Mouse (Mus musculus) MEL (cell line): ENCODE results near the gene Nfkbib. TPM values are rescaled to one million over a fixed set of nuclear protein-coding genes. Genes with fewer than 3 reads are reported as not detected.

Experiments
- DNase-seq: peaks from one replicate; pipeline ENCODE4 v3.0.0; 2011; ENCODE audit warnings: low read depth, low spot score
- H3K27ac ChIP-seq: 2 replicates; pipeline ENCODE4 v1.5.1; 2012; ENCODE audit warnings: low read depth, mild to moderate bottlenecking, control low read depth, low read length, moderate library complexity; ENCODE audit not compliant: control insufficient read depth
- H3K27me3 ChIP-seq, 2 experiments: fragments of 150-350 bp in 1 of 2; sonication (generic) in 1 of 2; 2 replicates each; pipeline ENCODE4 v1.6.1; 2012; ENCODE audit warnings: low read length in 2 of 2, mild to moderate bottlenecking in 2 of 2, improper control_type of control experiment in 1 of 2, moderate library complexity in 1 of 2; ENCODE audit not compliant: insufficient read depth in 2 of 2, control insufficient read depth in 1 of 2
- H3K36me3 ChIP-seq, 2 experiments: 2 replicates each; pipeline ENCODE4 v1.6.1; 2012 to 2014; ENCODE audit warnings: low read length in 2 of 2, improper control_type of control experiment in 1 of 2, inconsistent platforms in 1 of 2, mild to moderate bottlenecking in 1 of 2; ENCODE audit not compliant: insufficient read depth in 2 of 2, control insufficient read depth in 1 of 2
- H3K4me1 ChIP-seq, 2 experiments: fragments of 150-350 bp in 1 of 2; sonication (generic) in 1 of 2; 2 replicates each; pipeline ENCODE4 v1.6.1; 2012; ENCODE audit warnings: low read length in 2 of 2, improper control_type of control experiment in 1 of 2, mild to moderate bottlenecking in 1 of 2; ENCODE audit not compliant: insufficient read depth in 2 of 2, control insufficient read depth in 1 of 2
- H3K4me3 ChIP-seq, 2 experiments: fragments of 150-350 bp in 1 of 2; sonication (generic) in 1 of 2; 2 replicates each; pipeline ENCODE4 v1.5.1; 2012; ENCODE audit warnings: low read depth in 2 of 2, low read length in 2 of 2, mild to moderate bottlenecking in 2 of 2, moderate library complexity in 2 of 2, control low read depth in 1 of 2, improper control_type of control experiment in 1 of 2; ENCODE audit not compliant: control insufficient read depth in 1 of 2, insufficient read depth in 1 of 2
- H3K79me2 ChIP-seq: 2 replicates; pipeline ENCODE4 v1.6.1; 2012; ENCODE audit warnings: mild to moderate bottlenecking, low read length, moderate library complexity; ENCODE audit not compliant: control insufficient read depth, poor library complexity, insufficient read depth
- H3K9ac ChIP-seq: 2 replicates; pipeline ENCODE4 v1.6.1; 2012; ENCODE audit warnings: low read depth, mild to moderate bottlenecking, control low read depth, low read length, moderate library complexity; ENCODE audit not compliant: control insufficient read depth, poor library complexity, severe bottlenecking
- H3K9me3 ChIP-seq: fragments of 150-350 bp; sonication (generic); replicated peaks from 2 replicates; pipeline ENCODE4 v1.6.1; 2012; ENCODE audit warnings: mild to moderate bottlenecking, low read length, improper control_type of control experiment, moderate library complexity; ENCODE audit not compliant: insufficient read depth
- CHD2 ChIP-seq: IDR thresholded peaks from 2 replicates; pipeline ENCODE4 v1.6.1; 2011; ENCODE audit warnings: low read length, improper control_type of control experiment
- CTCF ChIP-seq, 3 experiments: IDR thresholded peaks in 2 of 3; conservative IDR thresholded peaks in 1 of 3; 2 replicates each; pipeline ENCODE4 v1.5.1; 2011 to 2012; ENCODE audit warnings: low read length in 3 of 3, low read depth in 2 of 3, mild to moderate bottlenecking in 2 of 3, improper control_type of control experiment in 1 of 3, inconsistent platforms in 1 of 3, mixed read lengths in 1 of 3, moderate library complexity in 1 of 3; ENCODE audit not compliant: control insufficient read depth in 1 of 3, insufficient read depth in 1 of 3, poor library complexity in 1 of 3, severe bottlenecking in 1 of 3
- GABPA ChIP-seq: IDR thresholded peaks from 2 replicates; pipeline ENCODE4 v1.6.1; 2012; ENCODE audit warnings: low read depth, mild to moderate bottlenecking, inconsistent platforms, low read length, improper control_type of control experiment, moderate library complexity
- GATA1 ChIP-seq: IDR thresholded peaks from 2 replicates; pipeline ENCODE4 v1.6.1; 2011; ENCODE audit warnings: low read depth, low read length, improper control_type of control experiment
- JUND ChIP-seq: IDR thresholded peaks from 2 replicates; pipeline ENCODE4 v1.6.1; 2011; ENCODE audit warnings: low read depth, mild to moderate bottlenecking, improper control_type of control experiment, low read length
- MXI1 ChIP-seq: IDR thresholded peaks from 2 replicates; pipeline ENCODE4 v1.6.1; 2011; ENCODE audit warnings: mild to moderate bottlenecking, low read depth, low read length, improper control_type of control experiment
- MYC ChIP-seq: IDR thresholded peaks from 2 replicates; pipeline ENCODE4 v1.6.1; 2011; ENCODE audit warnings: low read depth, mild to moderate bottlenecking, low read length, improper control_type of control experiment, moderate library complexity
- RAD21 ChIP-seq: IDR thresholded peaks from 2 replicates; pipeline ENCODE4 v1.6.1; 2011; ENCODE audit warnings: mild to moderate bottlenecking, low read depth, low read length, improper control_type of control experiment
- RCOR1 ChIP-seq: IDR thresholded peaks from 2 replicates; pipeline ENCODE4 v1.6.1; 2012; ENCODE audit warnings: low read depth, mild to moderate bottlenecking, inconsistent platforms, low read length, improper control_type of control experiment
- TBP ChIP-seq: IDR thresholded peaks from 2 replicates; pipeline ENCODE4 v1.8.0; 2011; ENCODE audit warnings: low read depth, low read length, improper control_type of control experiment
- TCF12 ChIP-seq: IDR thresholded peaks from 2 replicates; pipeline ENCODE4 v1.6.1; 2014; ENCODE audit warnings: low read depth, mild to moderate bottlenecking, inconsistent platforms, low read length, improper control_type of control experiment, moderate library complexity
- USF2 ChIP-seq, 2 experiments: IDR thresholded peaks; 2 replicates each; pipeline ENCODE4 v1.6.1; 2011 to 2012; ENCODE audit warnings: improper control_type of control experiment in 2 of 2, low read length in 2 of 2, borderline replicate concordance in 1 of 2, inconsistent platforms in 1 of 2, low read depth in 1 of 2, mild to moderate bottlenecking in 1 of 2; ENCODE audit not compliant: insufficient read depth in 1 of 2
- polyA plus RNA-seq, 2 experiments: library from polyadenylated mRNA; stranded (reverse) in 1 of 2; unstranded in 1 of 2; fragments of >175 nt in 1 of 2; fragments of >200 nt in 1 of 2; gene quantifications; 2 replicates each; pipeline versions ENCODE4 v1.2.1 to v1.2.4; 2012; ENCODE audit warnings: low replicate concordance in 2 of 2, low read depth in 1 of 2; ENCODE audit not compliant: insufficient read length in 2 of 2, insufficient read depth in 1 of 2, missing spikeins in 1 of 2
- total RNA-seq: library from RNA; depleted of rRNA; stranded (reverse); fragments of 300-350 nt; gene quantifications from 2 replicates; pipeline ENCODE4 v1.2.3, GENCODE M21; 2012

Gene Nfkbib
- total and polyA plus RNA-seq, 3 experiments: 32.9 to 52.7 TPM; not detected in 1

- TF ChIP-seq TCF12 (no peak), CHD2 (no peak), GABPA (no peak)
- Histone ChIP-seq H3K27ac (no peak overlapping the region), H3K79me2 (no peaks in the 10 kb centered on the region), H3K9ac (no peak overlapping the region), H3K9me3 (no peaks in the 10 kb centered on the region), H3K36me3 (no peaks in the 10 kb centered on the region), H3K27me3 (no peaks in the 10 kb centered on the region), H3K4me3 (no peak overlapping the region), H3K4me1 (no peaks in the 10 kb centered on the region)
- DNase-seq: no peak
These were observed 42.7 kb downstream of the Nfkbib start for GRCm38 (mm10) chr7:28724613-28725012.

GRCm38 (mm10) chr7:28722079-28722478 is 45.2 kb downstream of the Nfkbib start:
- Histone ChIP-seq H3K4me3 (no peak overlapping the region), H3K27me3 (no peaks in the 10 kb centered on the region; a peak in 1 of 4 replicates), H3K4me1 (no peaks in the 10 kb centered on the region), H3K9ac (no peak overlapping the region), H3K79me2 (no peaks in the 10 kb centered on the region), H3K27ac (no peak overlapping the region), H3K36me3 (no peaks in the 10 kb centered on the region), H3K9me3 (no peaks in the 10 kb centered on the region)
- DNase-seq: peak; percentile 60
- peak; percentile 19 for TF ChIP-seq RAD21
- no peak for TF ChIP-seq RCOR1
- no peak for TF ChIP-seq GATA1
- no peak for TF ChIP-seq JUND
- no peak for TF ChIP-seq TBP
- TF ChIP-seq CHD2: no peak
- no peak for TF ChIP-seq MXI1
- TF ChIP-seq CTCF (IDR thresholded peaks at IDR 0.05 in 2 of 3, conservative IDR thresholded peaks at IDR 0.05 in 1 of 3; ENCODE audit: control insufficient read depth in 1 of 3, insufficient read depth in 1 of 3, low read depth in 2 of 3, low read length in 3 of 3, poor library complexity in 1 of 3, severe bottlenecking in 1 of 3): peak; percentile 32 to 51 (median 43); a peak in 5 of 6 replicates

GRCm38 (mm10) chr7:28720753-28721537 is 46.4 kb downstream of the Nfkbib start:
- Histone ChIP-seq H3K9me3 (no peaks in the 10 kb centered on the region), H3K79me2 (no peaks in the 10 kb centered on the region), H3K9ac (no peak overlapping the region), H3K36me3 (no peaks in the 10 kb centered on the region), H3K4me1 (no peaks in the 10 kb centered on the region), H3K27me3 (no peaks in the 10 kb centered on the region; a peak in 1 of 4 replicates), H3K27ac (no peak overlapping the region), H3K4me3 (no peak overlapping the region)
- no peak for TF ChIP-seq TCF12
- no peak for TF ChIP-seq USF2 (IDR thresholded peaks at IDR 0.05; ENCODE audit: borderline replicate concordance in 1 of 2, insufficient read depth in 1 of 2, low read depth in 1 of 2, low read length in 2 of 2)
- TF ChIP-seq GABPA: no peak
- no peak for TF ChIP-seq MYC
- no peak for DNase-seq
